Mouse (Mus musculus): ENCODE results near the gene Fam83f.

Fam83f gene

DNA sequence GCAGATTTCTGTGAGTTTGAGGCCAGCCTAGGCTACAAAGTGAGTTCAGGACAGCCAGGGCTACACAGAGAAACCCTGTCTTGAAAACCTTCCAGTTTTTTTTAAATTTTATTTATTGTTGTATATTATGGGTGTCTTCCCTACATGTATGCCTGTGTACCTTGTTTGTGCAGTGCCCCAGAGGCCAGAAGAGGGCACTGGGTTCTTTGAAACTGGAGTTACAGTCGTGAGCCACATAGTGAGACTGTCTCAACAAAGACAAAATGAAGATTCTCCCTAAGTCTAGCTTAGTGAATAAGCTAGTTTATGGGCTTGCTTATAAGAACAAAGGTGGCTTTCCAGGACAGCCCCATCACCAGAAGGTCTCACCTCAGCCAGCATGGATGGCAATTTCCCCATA is 64.9 kb downstream of the Fam83f start:
- no peak for TF ChIP-seq GATA4 (IDR thresholded peaks at IDR 0.05; ENCODE audit: insufficient replicate concordance, low read length)

DNA sequence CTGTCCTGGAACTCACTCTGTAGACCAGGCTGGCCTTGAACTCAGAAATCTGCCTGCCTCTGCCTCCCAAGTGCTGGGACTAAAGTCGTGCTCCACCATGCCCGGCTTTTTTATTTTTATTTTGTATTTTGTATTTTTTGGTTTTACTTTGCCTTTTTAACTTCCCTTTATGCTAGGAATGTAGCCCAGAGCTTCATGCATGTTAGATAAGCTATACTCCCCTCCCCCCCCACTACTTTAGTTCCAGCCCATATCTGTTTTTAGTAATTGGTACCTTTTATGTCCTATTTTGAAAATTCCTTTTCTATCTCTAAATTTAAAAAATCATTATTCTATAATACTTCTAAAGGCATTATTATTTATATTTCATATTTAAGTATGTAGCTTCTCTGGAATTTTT is 66.6 kb downstream of the Fam83f start:
- TF ChIP-seq GATA4 (IDR thresholded peaks at IDR 0.05; ENCODE audit: insufficient replicate concordance, low read length): no peak

DNA sequence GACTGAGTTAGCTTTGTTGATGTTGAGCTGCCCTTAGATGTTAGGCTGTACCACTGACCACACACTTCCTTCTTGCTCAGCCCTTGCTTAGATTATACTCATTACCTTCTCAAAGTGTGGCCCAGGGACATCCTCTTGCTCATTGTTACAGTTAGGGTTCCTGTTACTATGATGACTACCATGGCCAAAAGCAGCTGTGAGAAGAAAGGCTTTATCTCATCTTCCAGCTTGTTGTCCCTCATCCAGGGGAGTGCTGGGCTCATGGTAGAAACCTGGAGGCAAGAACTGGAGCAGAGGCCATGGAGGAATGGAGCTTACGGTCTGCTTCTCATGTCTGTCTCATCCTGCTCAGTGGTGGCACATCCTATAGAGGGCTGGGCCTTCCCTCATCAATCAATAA is 68.3 kb downstream of the Fam83f start:
- no peak for TF ChIP-seq GATA4 (IDR thresholded peaks at IDR 0.05; ENCODE audit: insufficient replicate concordance, low read length)

DNA sequence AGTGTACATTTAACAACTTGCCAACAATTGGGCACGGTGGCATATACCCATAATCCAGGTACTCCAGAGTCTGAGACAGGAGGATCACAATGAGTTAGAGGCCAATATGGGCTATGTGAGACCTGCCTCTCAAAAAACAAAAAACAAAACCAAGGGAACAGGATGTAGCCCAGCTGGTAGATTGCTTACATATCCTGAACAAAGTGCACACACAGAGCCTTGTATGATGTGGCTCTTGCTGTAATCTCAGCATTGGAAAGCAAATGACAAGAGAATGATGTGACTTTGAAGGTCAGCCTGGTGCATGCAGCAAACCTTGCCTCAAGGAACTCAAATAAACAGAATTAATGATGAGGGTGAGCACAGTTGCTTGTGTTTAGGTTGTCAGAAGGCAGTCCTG is 70.2 kb downstream of the Fam83f start:
- no peak for TF ChIP-seq GATA4 (IDR thresholded peaks at IDR 0.05; ENCODE audit: insufficient replicate concordance, low read length)

DNA sequence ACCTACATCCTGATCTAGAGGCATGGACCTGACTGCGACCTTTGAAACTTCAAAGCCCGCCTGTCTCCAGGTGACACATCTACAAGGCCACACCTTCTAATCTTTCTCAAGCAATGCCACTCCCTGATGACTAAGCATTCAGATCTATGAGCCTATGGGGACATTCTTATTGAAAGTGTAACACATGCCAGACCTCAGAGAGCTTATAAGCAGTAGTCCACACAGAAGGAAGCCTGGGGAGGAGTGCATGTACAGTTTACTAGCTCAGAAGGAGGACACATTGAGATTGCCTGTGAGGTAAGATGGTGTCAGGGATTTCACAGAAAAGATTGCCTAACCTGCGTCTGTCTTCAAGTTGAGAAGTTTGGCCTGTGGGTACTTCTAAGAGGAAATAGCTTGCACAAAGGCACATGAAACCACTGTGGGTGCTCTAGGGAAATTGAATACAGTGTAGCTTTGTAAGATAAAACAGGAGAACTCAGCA is 71.4 kb downstream of the Fam83f start:
- TF ChIP-seq GATA4 (IDR thresholded peaks at IDR 0.05; ENCODE audit: insufficient replicate concordance, low read length): no peak

DNA sequence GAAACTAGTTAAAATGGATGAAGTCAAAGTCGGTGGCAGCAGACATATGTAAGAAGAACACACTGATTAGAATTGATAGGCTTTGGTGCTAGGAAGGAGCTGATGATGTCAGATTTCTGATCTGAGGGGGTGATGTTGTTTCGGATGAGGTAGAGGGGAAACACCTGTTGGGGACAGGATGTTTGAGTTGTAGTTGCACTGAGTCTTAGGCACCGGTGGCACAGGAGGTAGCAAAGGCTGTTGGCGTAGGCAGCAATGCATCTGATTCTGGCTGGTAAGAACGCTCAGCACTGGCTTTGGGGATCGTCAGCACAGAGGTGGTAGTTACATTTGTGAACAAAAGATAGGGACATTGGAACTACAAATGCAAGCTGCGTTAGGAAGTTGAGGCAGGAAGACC is 72.0 kb downstream of the Fam83f start:
- no peak for TF ChIP-seq GATA4 (IDR thresholded peaks at IDR 0.05; ENCODE audit: insufficient replicate concordance, low read length)

DNA sequence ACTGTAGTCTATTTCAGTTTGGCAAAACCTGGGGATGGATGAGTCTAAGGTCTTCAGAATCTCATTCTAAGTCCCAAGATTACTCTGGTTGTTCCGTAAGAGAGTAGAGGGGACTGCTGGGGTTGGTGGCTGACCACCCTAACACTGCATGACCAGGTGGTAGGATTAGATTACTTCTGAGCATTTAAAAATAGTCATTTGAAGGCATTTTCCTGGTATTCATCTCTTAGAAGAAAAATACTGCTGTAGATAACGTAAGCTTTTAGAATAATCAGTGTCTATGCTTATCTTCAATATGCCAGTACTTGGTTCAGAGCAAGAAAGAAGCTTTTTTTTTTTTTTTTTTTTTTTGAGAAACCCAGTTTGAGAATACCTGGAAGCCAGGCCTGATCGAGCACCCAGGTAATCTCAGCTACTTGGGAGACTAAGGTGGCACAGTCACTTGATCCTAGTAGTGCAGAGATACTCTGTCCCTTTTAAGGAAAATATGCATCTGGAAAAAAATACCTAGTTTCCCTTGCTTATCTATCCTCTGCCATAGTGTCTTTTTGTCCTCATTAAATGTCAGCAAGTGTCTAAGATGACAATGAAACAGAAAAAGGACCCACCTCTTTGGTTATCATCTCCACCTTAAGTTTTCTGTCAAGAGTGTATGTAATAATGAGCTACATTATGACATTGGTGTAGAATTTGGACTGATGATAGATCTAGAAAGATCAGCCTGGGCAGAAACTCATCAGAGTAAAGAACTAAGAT is 73.2 kb downstream of the Fam83f start:
- no peak for TF ChIP-seq GATA4 (IDR thresholded peaks at IDR 0.05; ENCODE audit: insufficient replicate concordance, low read length)

DNA sequence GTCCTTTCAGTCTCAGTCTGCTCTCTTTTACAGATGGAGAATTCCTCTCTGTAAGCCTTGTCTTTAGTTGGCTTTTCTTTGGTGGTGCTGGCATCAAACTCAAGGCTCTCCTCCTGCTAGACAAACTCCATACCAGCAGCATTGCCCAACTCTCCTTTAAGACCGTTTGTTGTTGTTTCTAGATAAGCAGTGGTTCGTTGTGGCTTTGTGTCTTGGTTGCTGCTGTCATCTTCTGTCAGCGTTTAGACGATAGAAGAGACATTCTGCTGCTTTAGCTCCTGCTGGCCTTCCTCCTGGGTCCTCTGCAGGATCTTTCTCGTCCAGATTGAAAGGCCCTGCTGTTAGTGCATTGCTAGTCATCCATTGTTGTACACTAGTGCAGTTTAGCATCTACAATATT is 77.3 kb downstream of the Fam83f start:
- no peak for TF ChIP-seq GATA4 (IDR thresholded peaks at IDR 0.05; ENCODE audit: insufficient replicate concordance, low read length)

All from liver, adult (tissue).